Mouse (Mus musculus): Measurements from ENCODE around the gene Natd1.

GRCm38 (mm10) chr11:60952986-60953385 is 38.4 kb upstream of the Natd1 start:
- TF ChIP-seq CTCF (IDR thresholded peaks at IDR 0.05; ENCODE audit: low read depth) (no peak), EP300 (IDR thresholded peaks at IDR 0.05; ENCODE audit: low read depth) (no peak)

Data from liver, embryonic 14.5 days (tissue).